Mouse (Mus musculus): Measurements from ENCODE around the gene Mysm1. TPM values are rescaled to one million over a fixed set of nuclear protein-coding genes. Genes with fewer than 3 reads are reported as not detected.

Gene Mysm1
- 10 to 100 TPM; 33.9 to 37.7 TPM for total RNA-seq (2021)
- long read RNA-seq, experiment 1, partial matches to known transcripts = 1 of 2 reads
- long read RNA-seq, experiment 1, other reads (novel, unspliced or antisense) = 1 of 2 reads
- long read RNA-seq, experiment 2, full-length matches to known transcripts = 1 of 6 reads
- long read RNA-seq, experiment 2, partial matches to known transcripts = 2 of 6 reads
- long read RNA-seq, experiment 2, other reads (novel, unspliced or antisense) = 3 of 6 reads

DNA sequence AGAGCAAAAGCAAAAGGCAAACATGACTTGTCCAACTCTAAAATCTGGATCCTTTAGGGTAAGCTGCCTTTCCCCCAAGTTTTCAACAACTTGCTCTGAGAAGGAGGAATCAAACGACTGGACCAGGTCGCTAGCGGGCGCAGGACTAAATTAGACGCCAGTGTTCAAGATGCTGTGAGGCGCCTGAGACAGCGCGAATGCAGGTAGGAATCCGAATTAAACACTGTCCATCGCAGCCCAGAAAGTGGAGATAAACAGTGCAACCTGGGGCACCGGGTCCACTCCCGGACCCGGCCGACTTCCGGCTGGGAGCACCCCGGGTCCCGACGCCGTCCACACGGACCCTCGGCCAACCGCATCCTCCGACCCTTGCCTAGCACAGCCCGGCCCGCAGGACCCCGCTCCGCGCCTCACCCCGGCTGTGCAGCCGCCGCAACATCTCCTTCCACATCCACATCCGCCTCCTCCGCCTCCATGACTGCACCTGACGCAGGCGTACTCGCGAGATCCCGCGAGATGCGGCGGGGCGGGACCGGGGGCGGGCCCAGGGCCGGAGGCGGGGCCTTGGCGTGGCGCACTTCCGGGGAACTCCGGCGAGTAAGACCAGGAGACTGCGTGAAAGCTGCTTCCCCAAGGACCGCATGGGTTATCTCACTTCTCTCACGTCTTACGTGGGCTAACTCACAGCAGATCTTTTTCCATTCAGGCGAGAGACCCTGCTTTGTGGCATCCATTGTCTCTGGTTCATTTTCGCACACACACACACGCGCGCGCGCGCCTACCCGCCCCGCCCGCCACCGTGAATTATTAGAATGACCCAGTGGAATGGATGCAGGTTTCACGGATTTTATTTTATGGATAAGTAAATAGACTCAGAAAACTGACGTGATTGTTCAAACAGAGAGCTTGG lies at the start of gene Mysm1:
TSS of gene Mysm1 (minus strand) at position 511 of the 910 bp plus-strand sequence.
- peak; percentile 91 to 97 for DNase-seq (ENCODE audit: low spot score in 2 of 2)
- TF ChIP-seq CTCF (conservative IDR thresholded peaks at IDR 0.05) = peak; percentile 39
- H3K27ac ChIP-seq = peak within 1 kb of the TSS; percentile 96
- H3K4me3 ChIP-seq = peak within 1 kb of the TSS; percentile 88

DNA sequence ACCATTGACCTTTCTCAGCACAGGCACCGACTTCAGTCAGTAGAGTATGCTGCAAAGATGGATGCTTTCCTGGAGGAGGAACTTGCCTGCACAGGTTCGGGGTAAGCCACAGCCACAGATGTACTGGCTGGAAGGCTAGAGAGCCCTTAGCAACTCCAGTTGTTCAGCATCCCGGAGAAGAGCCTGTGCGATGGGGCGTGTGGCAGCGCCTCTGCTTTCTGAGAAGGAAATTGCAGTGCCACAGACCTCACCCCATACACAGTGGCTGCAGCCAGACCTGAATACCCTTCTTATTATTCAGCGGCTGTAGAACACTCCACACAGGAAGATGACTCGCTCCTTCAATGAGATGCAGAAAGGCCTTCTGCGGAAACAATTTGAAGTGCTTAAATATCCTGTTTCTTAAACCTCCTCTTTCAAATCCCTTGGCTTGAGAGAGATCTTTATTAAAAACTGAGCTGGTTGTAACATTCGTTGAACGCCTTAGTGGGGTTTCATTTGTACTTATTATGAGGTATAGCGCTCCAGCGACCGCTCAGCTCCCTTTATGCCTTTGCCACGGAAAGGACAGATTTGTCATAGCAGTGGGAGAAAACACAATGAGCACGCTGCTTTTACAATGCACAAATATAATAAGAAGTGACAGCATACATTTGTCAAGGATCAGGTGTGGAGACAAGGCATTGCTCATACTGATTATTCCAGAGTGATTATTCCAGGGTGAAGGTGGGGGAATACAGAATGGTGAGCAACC lies 47.1 kb upstream of the Mysm1 start:
- no peak; the same call in 1 of the 2 replicates for TF ChIP-seq CTCF (conservative IDR thresholded peaks at IDR 0.05)
- no peak for DNase-seq (ENCODE audit: low spot score in 2 of 2)
- no peak overlapping the region for H3K4me3 ChIP-seq
- no peak overlapping the region for H3K27ac ChIP-seq

DNA sequence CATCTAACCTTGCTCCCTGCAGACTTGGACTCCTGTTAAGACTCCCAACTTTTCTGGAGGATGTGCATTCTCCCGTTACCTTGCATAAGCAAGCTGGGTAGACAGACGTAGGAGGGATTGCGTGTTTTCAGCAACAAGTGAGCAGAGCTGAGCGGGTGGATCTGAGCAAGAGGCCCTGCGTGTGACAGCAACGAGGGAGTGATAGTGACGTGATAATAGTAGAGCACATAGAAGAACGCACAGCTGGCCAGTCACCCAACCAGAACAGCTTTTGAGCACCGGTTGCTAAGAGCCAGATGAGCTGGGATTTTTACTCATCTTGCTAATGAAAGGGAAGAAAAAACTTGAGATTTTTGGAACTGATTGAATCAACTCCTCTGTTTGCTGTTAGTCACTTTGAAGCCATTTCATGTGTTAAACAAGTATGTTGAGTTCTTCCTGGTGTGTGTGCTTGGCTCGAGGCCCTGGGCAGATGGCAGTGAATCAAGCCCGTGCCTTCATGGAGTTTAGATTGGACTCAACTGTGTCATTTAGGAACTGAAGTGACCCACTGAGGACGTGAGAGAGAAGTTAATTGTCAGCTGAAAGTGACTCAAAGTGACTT lies 44.6 kb upstream of the Mysm1 start:
- TF ChIP-seq CTCF (conservative IDR thresholded peaks at IDR 0.05) = no peak
- H3K27ac ChIP-seq = no peak overlapping the region
- H3K4me3 ChIP-seq = no peak overlapping the region
- no peak for DNase-seq (ENCODE audit: low spot score in 2 of 2)

DNA sequence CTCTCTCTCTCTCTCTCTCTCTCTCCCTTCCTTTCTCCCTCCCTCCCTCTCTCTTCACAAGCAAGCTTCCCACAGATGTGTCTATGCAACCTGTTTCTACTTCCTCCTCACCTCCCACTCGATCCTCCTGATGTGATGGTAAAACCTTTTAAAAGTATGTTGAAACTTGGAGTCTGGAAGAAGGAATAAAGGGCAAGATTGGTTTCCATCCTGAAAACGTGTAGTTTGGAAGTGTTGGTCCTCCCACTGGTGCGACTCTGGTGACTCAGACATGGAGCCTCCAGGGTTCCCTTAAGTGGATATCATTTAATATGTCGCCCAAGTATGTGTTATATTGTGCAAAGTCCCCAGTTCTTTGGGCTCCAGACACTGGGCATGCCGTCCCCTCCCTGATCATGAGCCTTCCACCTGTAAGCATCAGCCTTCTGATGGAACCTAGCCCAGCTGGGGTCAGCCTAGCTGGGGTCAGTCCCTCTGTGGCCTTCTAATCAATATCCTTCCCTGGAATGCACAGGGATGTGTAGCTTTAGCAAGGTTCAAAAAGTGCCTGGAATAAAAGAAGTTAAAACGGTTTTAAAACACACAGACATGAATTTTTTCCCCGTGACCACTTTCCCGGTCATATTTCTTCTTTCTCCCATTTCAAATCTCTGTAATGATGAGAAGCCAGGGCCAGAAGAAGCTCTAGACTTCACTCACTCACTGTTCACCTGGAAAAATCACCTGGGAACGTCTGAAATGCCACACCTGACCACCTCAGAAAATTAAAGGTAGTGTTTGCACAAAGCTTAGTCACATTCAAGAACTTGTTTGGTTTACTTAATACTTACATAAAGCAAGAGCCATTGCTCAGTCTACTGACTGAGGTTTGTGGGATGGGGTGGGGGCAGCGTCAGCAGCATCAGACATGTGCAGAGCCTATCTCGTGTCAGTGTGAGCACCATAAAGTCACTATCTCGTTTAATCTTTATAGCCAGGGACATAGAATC lies 43.0 kb upstream of the Mysm1 start:
- no peak for DNase-seq (ENCODE audit: low spot score in 2 of 2)
- Histone ChIP-seq H3K4me3 (no peak overlapping the region), H3K27ac (no peak overlapping the region)
- no peak for TF ChIP-seq CTCF (conservative IDR thresholded peaks at IDR 0.05)

DNA sequence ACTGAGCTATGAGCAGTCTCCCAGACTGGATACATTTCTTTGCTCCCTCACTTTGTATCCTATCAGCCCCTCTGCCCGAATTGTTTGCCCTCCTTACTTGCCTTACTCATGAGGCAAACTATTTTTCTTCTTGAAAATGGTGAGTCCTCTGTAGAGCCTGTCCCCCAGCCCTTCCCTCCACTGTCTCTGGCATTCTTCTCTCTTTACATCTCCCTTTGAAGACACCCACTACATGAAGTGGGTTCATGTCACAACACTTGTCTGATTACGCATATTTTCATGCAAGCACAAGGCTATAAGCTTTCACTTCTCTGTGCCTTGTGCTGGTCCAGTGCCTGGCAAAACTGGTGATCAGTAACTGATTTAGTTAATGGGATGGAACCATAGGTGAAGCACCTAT lies 41.3 kb upstream of the Mysm1 start:
- no peak for DNase-seq (ENCODE audit: low spot score in 2 of 2)
- H3K4me3 ChIP-seq = no peak overlapping the region
- H3K27ac ChIP-seq = no peak overlapping the region
- no peak for TF ChIP-seq CTCF (conservative IDR thresholded peaks at IDR 0.05)

DNA sequence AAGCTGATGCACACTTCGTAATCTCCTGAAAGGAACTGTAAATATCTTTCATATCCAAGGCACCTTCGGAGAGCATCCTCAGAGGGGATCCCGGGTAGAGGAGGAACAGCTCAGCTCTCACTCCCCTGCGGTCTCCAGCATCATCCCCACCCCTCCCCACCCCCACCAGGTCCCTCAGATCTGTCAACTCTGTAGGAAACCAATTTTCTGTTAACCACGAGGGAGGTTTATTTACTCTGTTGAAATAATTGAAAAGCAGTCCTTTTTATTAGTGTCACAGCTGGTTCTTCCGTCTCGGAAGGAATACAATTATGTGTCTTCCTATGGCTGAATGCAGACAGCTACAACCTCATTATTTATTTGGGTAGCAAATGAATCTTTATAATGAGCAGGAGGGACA lies 39.3 kb upstream of the Mysm1 start:
- no peak overlapping the region for H3K27ac ChIP-seq
- H3K4me3 ChIP-seq = no peak overlapping the region
- no peak for TF ChIP-seq CTCF (conservative IDR thresholded peaks at IDR 0.05)
- no peak for DNase-seq (ENCODE audit: low spot score in 2 of 2)

DNA sequence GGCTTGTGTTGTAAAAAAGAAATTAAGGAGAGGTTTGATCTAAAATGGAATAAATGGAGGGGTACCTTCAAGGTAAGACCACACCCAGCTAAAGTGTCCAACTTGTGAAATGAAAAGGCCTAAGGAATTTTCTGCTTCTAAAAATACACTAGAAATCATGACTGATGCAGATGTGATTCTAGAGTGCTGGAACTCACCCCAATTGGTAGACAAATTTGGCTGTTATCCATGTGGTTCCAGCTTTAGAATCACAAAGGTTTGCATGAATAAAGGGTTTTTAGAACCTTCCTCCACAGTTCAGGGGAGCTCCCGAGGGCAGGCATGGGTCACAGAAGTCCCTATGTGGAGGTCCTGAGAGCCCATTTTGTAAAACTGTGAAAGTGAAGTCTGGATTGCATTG lies 33.8 kb upstream of the Mysm1 start:
- Histone ChIP-seq H3K4me3 (no peak overlapping the region), H3K27ac (no peak overlapping the region)
- DNase-seq (ENCODE audit: low spot score in 2 of 2) = no peak
- TF ChIP-seq CTCF (conservative IDR thresholded peaks at IDR 0.05) = no peak

DNA sequence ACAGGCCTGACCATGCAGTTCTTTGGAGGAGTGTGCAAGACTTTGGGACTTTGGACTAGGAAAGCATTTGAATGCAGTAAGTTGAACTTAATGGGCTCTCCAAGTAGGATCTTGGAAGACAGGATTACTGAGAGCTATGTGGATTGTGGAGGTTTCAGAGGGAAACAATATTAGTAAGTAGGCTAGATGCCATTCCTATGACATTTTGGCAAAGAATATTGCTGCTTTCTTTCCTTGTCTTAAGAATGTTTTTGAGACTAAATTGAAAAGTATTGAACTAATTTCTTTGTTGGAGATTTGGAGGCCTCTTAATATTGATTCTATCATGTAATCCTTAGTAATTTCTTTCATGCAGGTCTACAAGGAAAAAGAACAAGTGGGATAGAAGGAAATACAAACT lies 33.4 kb upstream of the Mysm1 start:
- no peak overlapping the region for H3K27ac ChIP-seq
- DNase-seq (ENCODE audit: low spot score in 2 of 2) = no peak
- H3K4me3 ChIP-seq = no peak overlapping the region
- no peak for TF ChIP-seq CTCF (conservative IDR thresholded peaks at IDR 0.05)

DNA sequence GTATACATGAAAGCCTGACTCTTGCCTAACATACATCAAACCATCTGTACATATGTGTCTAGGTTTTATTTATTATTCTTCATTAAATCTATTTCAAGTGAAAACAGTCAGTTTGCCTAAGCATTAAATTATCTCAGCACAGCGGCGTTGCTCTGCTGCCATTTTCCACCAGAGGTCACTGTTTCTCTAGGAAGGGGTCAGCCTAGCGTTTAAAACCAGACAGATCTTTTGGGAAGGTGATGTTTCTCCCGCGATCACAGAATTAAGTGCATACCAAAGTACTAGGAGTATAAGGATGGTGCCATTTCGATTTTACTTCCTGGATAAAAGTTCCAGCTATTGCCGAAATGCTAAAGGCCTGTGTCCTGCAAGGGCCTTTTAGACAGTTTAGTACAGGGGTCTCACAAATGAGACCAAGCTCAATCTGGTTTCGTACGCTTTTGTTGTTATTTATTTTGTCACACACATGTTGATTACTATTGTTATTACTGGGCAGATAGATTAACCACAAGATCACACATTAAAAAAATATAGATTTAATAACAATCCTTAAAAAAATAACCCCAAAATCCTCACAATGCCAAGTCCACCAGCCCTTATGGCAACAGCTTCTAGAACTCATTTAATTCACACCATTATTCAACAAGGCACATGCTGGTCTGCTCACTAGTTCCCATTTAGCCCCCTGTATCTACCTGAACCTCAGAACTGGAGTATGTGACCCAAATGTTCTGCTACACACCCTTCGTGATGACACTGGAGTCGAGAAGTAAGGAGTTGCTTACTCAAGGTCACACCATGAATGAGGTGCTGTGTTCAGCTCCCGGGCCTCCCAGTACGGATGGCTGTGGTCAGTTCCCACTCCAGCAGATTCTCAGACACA lies 29.5 kb upstream of the Mysm1 start:
- DNase-seq (ENCODE audit: low spot score in 2 of 2) = peak; percentile 70 to 90
- H3K4me3 ChIP-seq = peak overlapping the region; percentile 35; the same call in 1 of the 2 replicates
- peak; percentile 100 for TF ChIP-seq CTCF (conservative IDR thresholded peaks at IDR 0.05)
- H3K27ac ChIP-seq = no peak overlapping the region

DNA sequence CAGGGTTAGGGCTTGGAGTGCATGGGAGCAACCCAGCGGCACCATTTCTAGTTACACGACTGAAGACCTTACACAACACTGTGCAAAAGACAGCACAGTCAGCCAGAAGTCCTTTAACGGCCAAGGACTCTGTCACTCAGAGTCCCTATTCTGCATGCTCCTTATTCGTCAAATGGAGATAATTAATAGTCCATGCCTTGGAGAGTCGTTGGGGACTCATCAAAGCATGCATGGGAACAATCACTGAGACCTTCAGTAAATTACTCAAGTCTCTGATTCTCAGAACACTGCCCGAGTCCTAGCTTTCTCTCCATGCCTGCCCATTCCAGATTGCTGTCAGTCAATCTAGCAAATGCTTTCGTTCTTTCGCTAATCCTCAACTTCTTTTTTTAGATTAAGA lies 28.9 kb upstream of the Mysm1 start:
- TF ChIP-seq CTCF (conservative IDR thresholded peaks at IDR 0.05) = no peak
- no peak for DNase-seq (ENCODE audit: low spot score in 2 of 2)
- Histone ChIP-seq H3K4me3 (peak overlapping the region; percentile 35; the same call in 1 of the 2 replicates), H3K27ac (no peak overlapping the region)

All from layer of hippocampus, adult 2 months (tissue).